Mouse (Mus musculus): Measurements from ENCODE around the gene Pramel1. TPM values are rescaled to one million over a fixed set of nuclear protein-coding genes. Genes with fewer than 3 reads are reported as not detected.
A peak's percentile ranks its signal among the peaks of the same experiment; 100 is the strongest.
"Not testable (repeated sequence)": the region's sequence is repeated elsewhere in the genome, so short reads cannot be mapped to it uniquely, and the experiment has no call there.

The Pramel1 gene
- not detected in 2 replicates for polyA plus RNA-seq (2014; fragmentation: Nextera tagmentation; extraction: Ambion mirVana)

- no peaks in the 10 kb centered on the region for H3K4me1 ChIP-seq (ENCODE audit: control insufficient read depth in 2 of 2, insufficient read depth in 2 of 2, low read length in 2 of 2)
- no peaks in the 10 kb centered on the region for H3K27me3 ChIP-seq (ENCODE audit: control insufficient read depth, insufficient read depth, low read length)
- ATAC-seq (ENCODE audit: insufficient number of reproducible peaks, insufficient read depth, low FRiP score, low read depth): no peak
- no peak within 1 kb of the TSS for H3K4me3 ChIP-seq (ENCODE audit: control insufficient read depth in 1 of 2, insufficient read depth in 1 of 2, low read depth in 1 of 2, low read length in 2 of 2)
- peaks cover 5% of the 10 kb centered on the region; the same call in 1 of the 2 replicates for H3K9me3 ChIP-seq (ENCODE audit: control insufficient read depth, low read length)
- no peak within 1 kb of the TSS for H3K9ac ChIP-seq (ENCODE audit: low read length)
- WGBS: 72% methylated on average over 26 of the region's 26 CpGs
- H3K36me3 ChIP-seq (ENCODE audit: control insufficient read depth, insufficient read depth, low read length): no peaks in the 10 kb centered on the region
- H3K27ac ChIP-seq (replicated peaks in 1 of 2; ENCODE audit: control insufficient read depth in 1 of 2, insufficient read depth in 1 of 2, low read depth in 2 of 2, low read length in 2 of 2): no peak within 1 kb of the TSS
- no peak within 1 kb of the TSS for H3K4me2 ChIP-seq (ENCODE audit: low read length)
These were observed at the start of gene Pramel1 for GRCm38 (mm10) chr4:143394181-143394580. Gene Pramel1, plus strand, starts transcription at chr4:143394428.

GRCm38 (mm10) chr4:143345491-143345890 lies 48.7 kb upstream of the Pramel1 start:
- H3K4me1 ChIP-seq (ENCODE audit: control insufficient read depth in 2 of 2, insufficient read depth in 2 of 2, low read length in 2 of 2): peaks cover 9 to 10% of the 10 kb centered on the region in 2 experiments
- H3K27ac ChIP-seq (replicated peaks in 1 of 2; ENCODE audit: control insufficient read depth in 1 of 2, insufficient read depth in 1 of 2, low read depth in 2 of 2, low read length in 2 of 2); H3K9me3 ChIP-seq (ENCODE audit: control insufficient read depth, low read length); H3K36me3 ChIP-seq (ENCODE audit: control insufficient read depth, insufficient read depth, low read length); H3K4me2 ChIP-seq (ENCODE audit: low read length); H3K9ac ChIP-seq (ENCODE audit: low read length); H3K4me3 ChIP-seq (ENCODE audit: control insufficient read depth in 1 of 2, insufficient read depth in 1 of 2, low read depth in 1 of 2, low read length in 2 of 2); ATAC-seq (ENCODE audit: insufficient number of reproducible peaks, insufficient read depth, low FRiP score, low read depth): not testable (repeated sequence)
- peaks cover 31% of the 10 kb centered on the region for H3K27me3 ChIP-seq (ENCODE audit: control insufficient read depth, insufficient read depth, low read length)
- 87% methylated on average over 5 of the region's 5 CpGs for WGBS

GRCm38 (mm10) chr4:143348678-143349077 lies 45.5 kb upstream of the Pramel1 start:
- peaks cover 53% of the 10 kb centered on the region for H3K27me3 ChIP-seq (ENCODE audit: control insufficient read depth, insufficient read depth, low read length)
- no peak for ATAC-seq (ENCODE audit: insufficient number of reproducible peaks, insufficient read depth, low FRiP score, low read depth)
- no peak overlapping the region; the same call in 1 of the 2 replicates for H3K4me2 ChIP-seq (ENCODE audit: low read length)
- no peaks in the 10 kb centered on the region for H3K36me3 ChIP-seq (ENCODE audit: control insufficient read depth, insufficient read depth, low read length)
- no peaks in the 10 kb centered on the region for H3K9me3 ChIP-seq (ENCODE audit: control insufficient read depth, low read length)
- WGBS: 13% methylated on average over 5 of the region's 5 CpGs
- H3K27ac ChIP-seq (replicated peaks in 1 of 2; ENCODE audit: control insufficient read depth in 1 of 2, insufficient read depth in 1 of 2, low read depth in 2 of 2, low read length in 2 of 2): no peak overlapping the region
- H3K4me3 ChIP-seq (ENCODE audit: control insufficient read depth in 1 of 2, insufficient read depth in 1 of 2, low read depth in 1 of 2, low read length in 2 of 2): 0 out of 4 replicates have a peak overlapping the region, but pooled peaks of 1 of the 2 experiments have one; percentile 57
- H3K9ac ChIP-seq (ENCODE audit: low read length): no peak overlapping the region
- peaks cover 9 to 10% of the 10 kb centered on the region in 2 experiments for H3K4me1 ChIP-seq (ENCODE audit: control insufficient read depth in 2 of 2, insufficient read depth in 2 of 2, low read length in 2 of 2)

GRCm38 (mm10) chr4:143349484-143349906 lies 44.7 kb upstream of the Pramel1 start, which contains the start of gene Lrrc38:
Gene Lrrc38, plus strand, starts transcription at chr4:143349757.
- Histone ChIP-seq H3K4me1 (ENCODE audit: control insufficient read depth in 2 of 2, insufficient read depth in 2 of 2, low read length in 2 of 2) (peaks cover 9 to 10% of the 10 kb centered on the region in 2 experiments), H3K4me2 (ENCODE audit: low read length) (peak within 1 kb of the TSS; percentile 96), H3K27ac (replicated peaks in 1 of 2; ENCODE audit: control insufficient read depth in 1 of 2, insufficient read depth in 1 of 2, low read depth in 2 of 2, low read length in 2 of 2) (no peak within 1 kb of the TSS), H3K4me3 (ENCODE audit: control insufficient read depth in 1 of 2, insufficient read depth in 1 of 2, low read depth in 1 of 2, low read length in 2 of 2) (peak within 1 kb of the TSS; percentile 43 to 57), H3K9me3 (ENCODE audit: control insufficient read depth, low read length) (no peaks in the 10 kb centered on the region), H3K27me3 (ENCODE audit: control insufficient read depth, insufficient read depth, low read length) (peaks cover 53% of the 10 kb centered on the region), H3K9ac (ENCODE audit: low read length) (peak within 1 kb of the TSS; percentile 49), H3K36me3 (ENCODE audit: control insufficient read depth, insufficient read depth, low read length) (no peaks in the 10 kb centered on the region)
- ATAC-seq (ENCODE audit: insufficient number of reproducible peaks, insufficient read depth, low FRiP score, low read depth): peak; percentile 25; the same call in 1 of the 2 replicates
- WGBS: 2% methylated on average over 19 of the region's 19 CpGs

GRCm38 (mm10) chr4:143350047-143351015 lies 43.9 kb upstream of the Pramel1 start:
- no peaks in the 10 kb centered on the region for H3K36me3 ChIP-seq (ENCODE audit: control insufficient read depth, insufficient read depth, low read length)
- peak overlapping the region; percentile 96 for H3K4me2 ChIP-seq (ENCODE audit: low read length)
- H3K4me1 ChIP-seq (ENCODE audit: control insufficient read depth in 2 of 2, insufficient read depth in 2 of 2, low read length in 2 of 2): peaks cover 9 to 10% of the 10 kb centered on the region in 2 experiments
- peaks cover 53% of the 10 kb centered on the region for H3K27me3 ChIP-seq (ENCODE audit: control insufficient read depth, insufficient read depth, low read length)
- peak overlapping the region; percentile 43 to 57 for H3K4me3 ChIP-seq (ENCODE audit: control insufficient read depth in 1 of 2, insufficient read depth in 1 of 2, low read depth in 1 of 2, low read length in 2 of 2)
- H3K9ac ChIP-seq (ENCODE audit: low read length): peak overlapping the region; percentile 49
- H3K27ac ChIP-seq (replicated peaks in 1 of 2; ENCODE audit: control insufficient read depth in 1 of 2, insufficient read depth in 1 of 2, low read depth in 2 of 2, low read length in 2 of 2): no peak overlapping the region
- 2% methylated on average over 72 of the region's 72 CpGs for WGBS
- no peaks in the 10 kb centered on the region for H3K9me3 ChIP-seq (ENCODE audit: control insufficient read depth, low read length)
- no peak for ATAC-seq (ENCODE audit: insufficient number of reproducible peaks, insufficient read depth, low FRiP score, low read depth)

- 60% methylated on average over 4 of the region's 4 CpGs for WGBS
- Histone ChIP-seq H3K27me3 (ENCODE audit: control insufficient read depth, insufficient read depth, low read length) (peaks cover 53% of the 10 kb centered on the region), H3K9ac (ENCODE audit: low read length) (no peak overlapping the region)
These were observed 41.9 kb upstream of the Pramel1 start for GRCm38 (mm10) chr4:143352301-143352700.

GRCm38 (mm10) chr4:143361520-143361919 lies 32.7 kb upstream of the Pramel1 start:
- no peaks in the 10 kb centered on the region for H3K4me1 ChIP-seq (ENCODE audit: control insufficient read depth in 2 of 2, insufficient read depth in 2 of 2, low read length in 2 of 2)
- H3K36me3 ChIP-seq (ENCODE audit: control insufficient read depth, insufficient read depth, low read length): no peaks in the 10 kb centered on the region
- H3K4me2 ChIP-seq (ENCODE audit: low read length): no peak overlapping the region
- ATAC-seq (ENCODE audit: insufficient number of reproducible peaks, insufficient read depth, low FRiP score, low read depth): no peak
- H3K4me3 ChIP-seq (ENCODE audit: control insufficient read depth in 1 of 2, insufficient read depth in 1 of 2, low read depth in 1 of 2, low read length in 2 of 2): no peak overlapping the region
- no peak overlapping the region for H3K9ac ChIP-seq (ENCODE audit: low read length)
- 69% methylated on average over 10 of the region's 10 CpGs for WGBS
- no peaks in the 10 kb centered on the region for H3K27me3 ChIP-seq (ENCODE audit: control insufficient read depth, insufficient read depth, low read length)
- no peak overlapping the region for H3K27ac ChIP-seq (replicated peaks in 1 of 2; ENCODE audit: control insufficient read depth in 1 of 2, insufficient read depth in 1 of 2, low read depth in 2 of 2, low read length in 2 of 2)
- 0 out of 2 replicates have a peak, but pooled peaks cover 2% of the 10 kb centered on the region for H3K9me3 ChIP-seq (ENCODE audit: control insufficient read depth, low read length)

More at GRCm38 (mm10) chr4:143352301-143352700, 41.9 kb upstream of the Pramel1 start:
- no peak overlapping the region for H3K27ac ChIP-seq (replicated peaks in 1 of 2; ENCODE audit: control insufficient read depth in 1 of 2, insufficient read depth in 1 of 2, low read depth in 2 of 2, low read length in 2 of 2)
- H3K4me2 ChIP-seq (ENCODE audit: low read length): no peak overlapping the region
- H3K4me3 ChIP-seq (ENCODE audit: control insufficient read depth in 1 of 2, insufficient read depth in 1 of 2, low read depth in 1 of 2, low read length in 2 of 2): no peak overlapping the region
- no peaks in the 10 kb centered on the region for H3K36me3 ChIP-seq (ENCODE audit: control insufficient read depth, insufficient read depth, low read length)
- peaks cover 9 to 10% of the 10 kb centered on the region in 2 experiments for H3K4me1 ChIP-seq (ENCODE audit: control insufficient read depth in 2 of 2, insufficient read depth in 2 of 2, low read length in 2 of 2)
- no peak for ATAC-seq (ENCODE audit: insufficient number of reproducible peaks, insufficient read depth, low FRiP score, low read depth)
- H3K9me3 ChIP-seq (ENCODE audit: control insufficient read depth, low read length): no peaks in the 10 kb centered on the region

All from heart, embryonic 14.5 days (tissue).